Mouse (Mus musculus): ENCODE measurements at regions not wholly inside any gene's neighbourhood (a gene's known extent, or its start where the extent isn't known, plus 50 kb on each side); places are given as distances from the start of the nearest gene placed in this dataset.

GRCm38 (mm10) chr15:96170986-96171769 lies 116.1 kb upstream of the Arid2 start:
- H3K27me3 ChIP-seq, result peaks cover 4% of the 10 kb centered on the region; the same call in 1 of the 2 replicates
- peaks cover 7% of the 10 kb centered on the region for H3K4me1 ChIP-seq (replicated peaks)
- no peaks in the 10 kb centered on the region for H3K36me3 ChIP-seq
- H3K9me3 ChIP-seq, result no peaks in the 10 kb centered on the region
- WGBS, result 12% methylated on average over 22 of the region's 22 CpGs
- no peak overlapping the region for H3K27ac ChIP-seq
- no peak overlapping the region for H3K9ac ChIP-seq (replicated peaks)
- peak overlapping the region; percentile 32 for H3K4me3 ChIP-seq (replicated peaks)
- peak overlapping the region; percentile 50 for H3K4me2 ChIP-seq (replicated peaks)
- ATAC-seq, result peak; percentile 45; the same call in 1 of the 2 replicates

- WGBS, result 85% methylated on average over 9 of the region's 9 CpGs
- no peak overlapping the region for H3K4me2 ChIP-seq (replicated peaks)
- no peak overlapping the region for H3K9ac ChIP-seq (replicated peaks)
- ATAC-seq, result no peak
- H3K27me3 ChIP-seq, result no peaks in the 10 kb centered on the region
- H3K9me3 ChIP-seq, result no peaks in the 10 kb centered on the region
- H3K4me1 ChIP-seq (replicated peaks), result peaks cover 5% of the 10 kb centered on the region; the same call in 1 of the 2 replicates
- no peak overlapping the region for H3K4me3 ChIP-seq (replicated peaks)
- H3K27ac ChIP-seq, result no peak overlapping the region
- no peaks in the 10 kb centered on the region for H3K36me3 ChIP-seq
Measured at GRCm38 (mm10) chr15:96177911-96178310, 109.4 kb upstream of the Arid2 start.

GRCm38 (mm10) chr15:96178374-96179109 lies 108.8 kb upstream of the Arid2 start:
- no peak overlapping the region for H3K4me3 ChIP-seq (replicated peaks)
- H3K9ac ChIP-seq (replicated peaks), result no peak overlapping the region
- no peak overlapping the region for H3K27ac ChIP-seq
- peaks cover 5% of the 10 kb centered on the region; the same call in 1 of the 2 replicates for H3K4me1 ChIP-seq (replicated peaks)
- no peak for ATAC-seq
- no peaks in the 10 kb centered on the region for H3K36me3 ChIP-seq
- no peaks in the 10 kb centered on the region for H3K9me3 ChIP-seq
- no peak overlapping the region for H3K4me2 ChIP-seq (replicated peaks)
- no peaks in the 10 kb centered on the region for H3K27me3 ChIP-seq
- WGBS, result 48% methylated on average over 8 of the region's 8 CpGs

- no peak overlapping the region for H3K4me2 ChIP-seq (replicated peaks)
- no peak overlapping the region for H3K27ac ChIP-seq
- H3K36me3 ChIP-seq, result no peaks in the 10 kb centered on the region
- no peak overlapping the region for H3K4me3 ChIP-seq (replicated peaks)
- peaks cover 5% of the 10 kb centered on the region; the same call in 1 of the 2 replicates for H3K4me1 ChIP-seq (replicated peaks)
- ATAC-seq, result no peak
- no peak overlapping the region for H3K9ac ChIP-seq (replicated peaks)
- no peaks in the 10 kb centered on the region for H3K27me3 ChIP-seq
- no peaks in the 10 kb centered on the region for H3K9me3 ChIP-seq
- 82% methylated on average over 5 of the region's 5 CpGs for WGBS
Measured at GRCm38 (mm10) chr15:96179511-96179910, 107.8 kb upstream of the Arid2 start.

GRCm38 (mm10) chr15:96180036-96180435 lies 107.3 kb upstream of the Arid2 start:
- Histone ChIP-seq H3K4me2 (replicated peaks) (no peak overlapping the region), H3K27ac (no peak overlapping the region), H3K9me3 (no peaks in the 10 kb centered on the region), H3K27me3 (no peaks in the 10 kb centered on the region), H3K4me3 (replicated peaks) (no peak overlapping the region), H3K9ac (replicated peaks) (no peak overlapping the region), H3K36me3 (no peaks in the 10 kb centered on the region), H3K4me1 (replicated peaks) (peaks cover 5% of the 10 kb centered on the region; the same call in 1 of the 2 replicates)
- ATAC-seq, result no peak
- 89% methylated on average over 5 of the region's 5 CpGs for WGBS

GRCm38 (mm10) chr15:96180977-96181376 lies 106.3 kb upstream of the Arid2 start:
- H3K4me3 ChIP-seq (replicated peaks), result no peak overlapping the region
- no peak overlapping the region for H3K9ac ChIP-seq (replicated peaks)
- no peak overlapping the region for H3K4me2 ChIP-seq (replicated peaks)
- peaks cover 9% of the 10 kb centered on the region for H3K4me1 ChIP-seq (replicated peaks)
- H3K27me3 ChIP-seq, result no peaks in the 10 kb centered on the region
- no peak for ATAC-seq
- H3K9me3 ChIP-seq, result no peaks in the 10 kb centered on the region
- H3K27ac ChIP-seq, result no peak overlapping the region
- WGBS, result 91% methylated on average over 8 of the region's 8 CpGs
- no peaks in the 10 kb centered on the region for H3K36me3 ChIP-seq

GRCm38 (mm10) chr15:96182313-96182712 lies 105.0 kb upstream of the Arid2 start:
- 84% methylated on average over 5 of the region's 5 CpGs for WGBS
- Histone ChIP-seq H3K4me3 (replicated peaks) (no peak overlapping the region), H3K9me3 (no peaks in the 10 kb centered on the region), H3K9ac (replicated peaks) (no peak overlapping the region), H3K4me2 (replicated peaks) (no peak overlapping the region), H3K27ac (no peak overlapping the region), H3K27me3 (no peaks in the 10 kb centered on the region), H3K36me3 (no peaks in the 10 kb centered on the region), H3K4me1 (replicated peaks) (peaks cover 9% of the 10 kb centered on the region)
- no peak for ATAC-seq

GRCm38 (mm10) chr15:96183069-96183468 lies 104.2 kb upstream of the Arid2 start:
- no peak overlapping the region for H3K4me3 ChIP-seq (replicated peaks)
- no peak overlapping the region for H3K4me2 ChIP-seq (replicated peaks)
- no peaks in the 10 kb centered on the region for H3K36me3 ChIP-seq
- peaks cover 9% of the 10 kb centered on the region for H3K4me1 ChIP-seq (replicated peaks)
- no peaks in the 10 kb centered on the region for H3K27me3 ChIP-seq
- H3K27ac ChIP-seq, result no peak overlapping the region
- ATAC-seq, result no peak
- H3K9ac ChIP-seq (replicated peaks), result no peak overlapping the region
- H3K9me3 ChIP-seq, result no peaks in the 10 kb centered on the region
- WGBS, result 89% methylated on average over 4 of the region's 6 CpGs

- H3K9me3 ChIP-seq, result no peaks in the 10 kb centered on the region
- no peak overlapping the region for H3K27ac ChIP-seq
- WGBS, result 74% methylated on average over 8 of the region's 8 CpGs
- no peak overlapping the region for H3K9ac ChIP-seq (replicated peaks)
- no peaks in the 10 kb centered on the region for H3K36me3 ChIP-seq
- no peak overlapping the region for H3K4me2 ChIP-seq (replicated peaks)
- H3K4me1 ChIP-seq (replicated peaks), result peaks cover 4% of the 10 kb centered on the region
- H3K27me3 ChIP-seq, result no peaks in the 10 kb centered on the region
- ATAC-seq, result no peak
- H3K4me3 ChIP-seq (replicated peaks), result no peak overlapping the region
Measured at GRCm38 (mm10) chr15:96184666-96185065, 102.7 kb upstream of the Arid2 start.

- H3K36me3 ChIP-seq, result no peaks in the 10 kb centered on the region
- no peak overlapping the region for H3K4me2 ChIP-seq (replicated peaks)
- no peaks in the 10 kb centered on the region for H3K27me3 ChIP-seq
- no peak overlapping the region; the same call in 1 of the 2 replicates for H3K27ac ChIP-seq
- no peaks in the 10 kb centered on the region for H3K9me3 ChIP-seq
- ATAC-seq, result no peak
- 36% methylated on average over 4 of the region's 4 CpGs for WGBS
- H3K4me1 ChIP-seq (replicated peaks), result peaks cover 4% of the 10 kb centered on the region
- no peak overlapping the region for H3K4me3 ChIP-seq (replicated peaks)
- H3K9ac ChIP-seq (replicated peaks), result no peak overlapping the region
Measured at GRCm38 (mm10) chr15:96185429-96185828, 101.9 kb upstream of the Arid2 start.

GRCm38 (mm10) chr15:96185901-96186300 lies 101.4 kb upstream of the Arid2 start:
- Histone ChIP-seq H3K4me2 (replicated peaks) (no peak overlapping the region), H3K9ac (replicated peaks) (no peak overlapping the region), H3K4me1 (replicated peaks) (peaks cover 4% of the 10 kb centered on the region), H3K4me3 (replicated peaks) (no peak overlapping the region), H3K36me3 (no peaks in the 10 kb centered on the region), H3K9me3 (no peaks in the 10 kb centered on the region), H3K27ac (no peak overlapping the region), H3K27me3 (no peaks in the 10 kb centered on the region)
- ATAC-seq, result no peak
- WGBS, result 45% methylated on average over 5 of the region's 6 CpGs

GRCm38 (mm10) chr15:96189551-96189950 lies 97.8 kb upstream of the Arid2 start:
- no peak overlapping the region for H3K4me2 ChIP-seq (replicated peaks)
- no peak overlapping the region for H3K27ac ChIP-seq
- no peak for ATAC-seq
- H3K36me3 ChIP-seq, result no peaks in the 10 kb centered on the region
- H3K9ac ChIP-seq (replicated peaks), result no peak overlapping the region
- H3K27me3 ChIP-seq, result no peaks in the 10 kb centered on the region
- H3K4me3 ChIP-seq (replicated peaks), result no peak overlapping the region
- WGBS, result 84% methylated on average over 2 of the region's 2 CpGs
- peaks cover 4% of the 10 kb centered on the region for H3K4me1 ChIP-seq (replicated peaks)
- H3K9me3 ChIP-seq, result 0 out of 2 replicates have a peak, but pooled peaks cover 4% of the 10 kb centered on the region

Data from midbrain, embryonic 13.5 days (tissue).